Mouse (Mus musculus): ENCODE results near the gene Slc45a3. TPM values are rescaled to one million over a fixed set of nuclear protein-coding genes. Genes with fewer than 3 reads are reported as not detected.

Gene Slc45a3
- polyA plus RNA-seq, 1 experiment from 2014 or later = 0.66 TPM

GRCm38 (mm10) chr1:132026925-132027646, 64.3 kb downstream of the Slc45a3 start:
- Histone ChIP-seq H3K27ac (ENCODE audit: low read depth, low read length) (no peak overlapping the region), H3K4me3 (ENCODE audit: low read depth, low read length) (no peak overlapping the region), H3K9ac (replicated peaks; ENCODE audit: low read depth, low read length) (no peak overlapping the region), H3K4me2 (ENCODE audit: low read depth, low read length) (no peak overlapping the region), H3K36me3 (ENCODE audit: control insufficient read depth, insufficient read depth, low read length) (peaks cover 7% of the 10 kb centered on the region; the same call in 1 of the 2 replicates), H3K4me1 (ENCODE audit: control insufficient read depth, insufficient read depth, low read length) (no peaks in the 10 kb centered on the region), H3K27me3 (ENCODE audit: control insufficient read depth, insufficient read depth, low read length) (no peaks in the 10 kb centered on the region), H3K9me3 (ENCODE audit: control insufficient read depth, low read length) (no peaks in the 10 kb centered on the region)
- 89% methylated on average over 11 of the region's 11 CpGs for WGBS
- no peak for ATAC-seq (ENCODE audit: low read depth)

- no peaks in the 10 kb centered on the region for H3K27me3 ChIP-seq (ENCODE audit: control insufficient read depth, insufficient read depth, low read length)
- no peak overlapping the region for H3K9ac ChIP-seq (replicated peaks; ENCODE audit: low read depth, low read length)
- no peak for ATAC-seq (ENCODE audit: low read depth)
- H3K9me3 ChIP-seq (ENCODE audit: control insufficient read depth, low read length) = no peaks in the 10 kb centered on the region
- no peak overlapping the region for H3K4me3 ChIP-seq (ENCODE audit: low read depth, low read length)
- H3K36me3 ChIP-seq (ENCODE audit: control insufficient read depth, insufficient read depth, low read length) = peaks cover 7% of the 10 kb centered on the region; the same call in 1 of the 2 replicates
- no peak overlapping the region for H3K27ac ChIP-seq (ENCODE audit: low read depth, low read length)
- WGBS = 98% methylated on average over 5 of the region's 5 CpGs
- no peak overlapping the region for H3K4me2 ChIP-seq (ENCODE audit: low read depth, low read length)
- no peaks in the 10 kb centered on the region for H3K4me1 ChIP-seq (ENCODE audit: control insufficient read depth, insufficient read depth, low read length)
Measured at GRCm38 (mm10) chr1:132027978-132028377, 65.2 kb downstream of the Slc45a3 start.

- no peaks in the 10 kb centered on the region for H3K9me3 ChIP-seq (ENCODE audit: control insufficient read depth, low read length)
- no peaks in the 10 kb centered on the region for H3K27me3 ChIP-seq (ENCODE audit: control insufficient read depth, insufficient read depth, low read length)
- no peaks in the 10 kb centered on the region for H3K4me1 ChIP-seq (ENCODE audit: control insufficient read depth, insufficient read depth, low read length)
- no peak overlapping the region for H3K9ac ChIP-seq (replicated peaks; ENCODE audit: low read depth, low read length)
- no peak overlapping the region for H3K4me2 ChIP-seq (ENCODE audit: low read depth, low read length)
- H3K36me3 ChIP-seq (ENCODE audit: control insufficient read depth, insufficient read depth, low read length) = peaks cover 7% of the 10 kb centered on the region; the same call in 1 of the 2 replicates
- H3K4me3 ChIP-seq (ENCODE audit: low read depth, low read length) = no peak overlapping the region
- H3K27ac ChIP-seq (ENCODE audit: low read depth, low read length) = no peak overlapping the region
- ATAC-seq (ENCODE audit: low read depth) = no peak
- 92% methylated on average over 9 of the region's 9 CpGs for WGBS
Measured at GRCm38 (mm10) chr1:132028413-132028812, 65.6 kb downstream of the Slc45a3 start.

GRCm38 (mm10) chr1:132030574-132030973, 67.8 kb downstream of the Slc45a3 start:
- Histone ChIP-seq H3K36me3 (ENCODE audit: control insufficient read depth, insufficient read depth, low read length) (peaks cover 5% of the 10 kb centered on the region; the same call in 1 of the 2 replicates), H3K4me1 (ENCODE audit: control insufficient read depth, insufficient read depth, low read length) (no peaks in the 10 kb centered on the region), H3K9ac (replicated peaks; ENCODE audit: low read depth, low read length) (no peak overlapping the region), H3K9me3 (ENCODE audit: control insufficient read depth, low read length) (no peaks in the 10 kb centered on the region), H3K4me2 (ENCODE audit: low read depth, low read length) (no peak overlapping the region), H3K27ac (ENCODE audit: low read depth, low read length) (no peak overlapping the region), H3K27me3 (ENCODE audit: control insufficient read depth, insufficient read depth, low read length) (no peaks in the 10 kb centered on the region), H3K4me3 (ENCODE audit: low read depth, low read length) (no peak overlapping the region)
- WGBS = 64% methylated on average over 2 of the region's 2 CpGs
- ATAC-seq (ENCODE audit: low read depth) = no peak

- Histone ChIP-seq H3K4me3 (ENCODE audit: low read depth, low read length) (no peak overlapping the region), H3K36me3 (ENCODE audit: control insufficient read depth, insufficient read depth, low read length) (peaks cover 5% of the 10 kb centered on the region; the same call in 1 of the 2 replicates), H3K9me3 (ENCODE audit: control insufficient read depth, low read length) (no peaks in the 10 kb centered on the region), H3K4me1 (ENCODE audit: control insufficient read depth, insufficient read depth, low read length) (no peaks in the 10 kb centered on the region), H3K4me2 (ENCODE audit: low read depth, low read length) (no peak overlapping the region), H3K27me3 (ENCODE audit: control insufficient read depth, insufficient read depth, low read length) (no peaks in the 10 kb centered on the region), H3K27ac (ENCODE audit: low read depth, low read length) (no peak overlapping the region), H3K9ac (replicated peaks; ENCODE audit: low read depth, low read length) (no peak overlapping the region)
- no peak for ATAC-seq (ENCODE audit: low read depth)
- 96% methylated on average over 7 of the region's 7 CpGs for WGBS
Measured at GRCm38 (mm10) chr1:132032172-132032571, 69.4 kb downstream of the Slc45a3 start.

Other genes with a start within 250 kb of the Slc45a3 start
- 0.04 TPM in 1 of 2 replicates, not detected in the other for gene Slc26a9, start 218.9 kb upstream of the Slc45a3 start, polyA plus RNA-seq (2014; fragmentation: Nextera tagmentation; extraction: Ambion mirVana)
- 0.08 and 0.37 TPM in 2 replicates for gene Pm20d1, start 165.6 kb upstream of the Slc45a3 start, polyA plus RNA-seq (2014; fragmentation: Nextera tagmentation; extraction: Ambion mirVana)
- gene Slc41a1, start 135.5 kb upstream of the Slc45a3 start, polyA plus RNA-seq (2014; fragmentation: Nextera tagmentation; extraction: Ambion mirVana) = 7.8 and 15.7 TPM in 2 replicates
- gene Rab29, start 95.7 kb upstream of the Slc45a3 start, polyA plus RNA-seq (2014; fragmentation: Nextera tagmentation; extraction: Ambion mirVana) = 3.3 and 8.4 TPM in 2 replicates
- 39.8 and 40.3 TPM in 2 replicates for gene Nucks1, start 52.4 kb upstream of the Slc45a3 start, polyA plus RNA-seq (2014; fragmentation: Nextera tagmentation; extraction: Ambion mirVana)
- gene Elk4, start 44.6 kb downstream of the Slc45a3 start, polyA plus RNA-seq (2014; fragmentation: Nextera tagmentation; extraction: Ambion mirVana) = 13.8 and 16.2 TPM in 2 replicates
- gene Mfsd4a, start 105.1 kb downstream of the Slc45a3 start, polyA plus RNA-seq (2014; fragmentation: Nextera tagmentation; extraction: Ambion mirVana) = 8.5 and 9.4 TPM in 2 replicates
- gene Cdk18, start 176.7 kb downstream of the Slc45a3 start, polyA plus RNA-seq (2014; fragmentation: Nextera tagmentation; extraction: Ambion mirVana) = 0.36 and 0.42 TPM in 2 replicates
- gene Lemd1, start 228.5 kb downstream of the Slc45a3 start, polyA plus RNA-seq (2014; fragmentation: Nextera tagmentation; extraction: Ambion mirVana) = 21.0 and 25.3 TPM in 2 replicates
- gene AC124108.1, start 228.5 kb downstream of the Slc45a3 start, polyA plus RNA-seq (2014; fragmentation: Nextera tagmentation; extraction: Ambion mirVana) = 3.6 and 3.8 TPM in 2 replicates